Mouse (Mus musculus) CH12.LX (cell line): ENCODE data around the gene Dhodh. TPM values are rescaled to one million over a fixed set of nuclear protein-coding genes. Genes with fewer than 3 reads are reported as not detected.

Source experiments
- DNase-seq: peaks from one replicate; pipeline ENCODE4 v3.0.0-alpha.2; 2013; ENCODE audit errors: extremely low read depth
- H3K27ac ChIP-seq: 2 replicates; pipeline ENCODE4 v1.5.1; 2012; ENCODE audit warnings: low read depth, mild to moderate bottlenecking, control low read depth, moderate library complexity; ENCODE audit not compliant: insufficient read depth
- H3K27me3 ChIP-seq: replicated peaks from 2 replicates; pipeline ENCODE3; 2012; ENCODE audit warnings: inconsistent platforms
- H3K36me3 ChIP-seq, 2 experiments: replicated peaks in 1 of 2; 2 replicates each; pipeline versions ENCODE3 to v1.6.1; 2012; ENCODE audit warnings: inconsistent platforms in 1 of 2, low read length in 1 of 2, mild to moderate bottlenecking in 1 of 2, mixed read lengths in 1 of 2, moderate library complexity in 1 of 2; ENCODE audit not compliant: control insufficient read depth in 1 of 2, insufficient read depth in 1 of 2
- H3K4me1 ChIP-seq, 2 experiments: 2 replicates each; pipeline ENCODE4 v1.6.1; 2012; ENCODE audit warnings: inconsistent platforms in 1 of 2, moderate library complexity in 1 of 2; ENCODE audit not compliant: insufficient read depth in 2 of 2, control insufficient read depth in 1 of 2
- H3K4me2 ChIP-seq: 2 replicates; pipeline ENCODE4 v1.6.1; 2012; ENCODE audit warnings: low read depth, mild to moderate bottlenecking, control low read depth; ENCODE audit not compliant: poor library complexity, insufficient read depth, severe bottlenecking
- H3K4me3 ChIP-seq, 3 experiments: fragments of 150-350 bp in 1 of 3; sonication (generic) in 1 of 3; replicated peaks in 1 of 3; 2 replicates each; pipeline versions ENCODE3 to v1.5.1; 2011 to 2012; ENCODE audit warnings: low read depth in 2 of 3, low read length in 2 of 3, mild to moderate bottlenecking in 2 of 3, moderate library complexity in 2 of 3, control low read depth in 1 of 3, improper control_type of control experiment in 1 of 3, inconsistent platforms in 1 of 3, mixed read lengths in 1 of 3; ENCODE audit not compliant: poor library complexity in 1 of 3
- H3K79me2 ChIP-seq: replicated peaks from 2 replicates; pipeline ENCODE4 v1.6.1; 2012; ENCODE audit warnings: mild to moderate bottlenecking, moderate library complexity; ENCODE audit not compliant: control insufficient read depth, poor library complexity, insufficient read depth, severe bottlenecking; ENCODE audit errors: extremely low read depth
- H3K9ac ChIP-seq: 2 replicates; pipeline ENCODE4 v1.6.1; 2012; ENCODE audit warnings: low read depth, mild to moderate bottlenecking, control low read depth, moderate library complexity; ENCODE audit not compliant: insufficient read depth
- H3K9me3 ChIP-seq: replicated peaks from 2 replicates; pipeline ENCODE3; 2012; ENCODE audit warnings: low read length, inconsistent platforms, mixed read lengths
- BHLHE40 ChIP-seq: IDR thresholded peaks from 2 replicates; pipeline ENCODE4 v1.6.1; 2011; ENCODE audit warnings: mild to moderate bottlenecking, low read depth, low read length, improper control_type of control experiment
- CHD2 ChIP-seq: IDR thresholded peaks from 2 replicates; pipeline ENCODE4 v1.6.1; 2011; ENCODE audit warnings: low read length, improper control_type of control experiment
- CTCF ChIP-seq, 2 experiments: IDR thresholded peaks in 1 of 2; conservative IDR thresholded peaks in 1 of 2; 2 replicates each; pipeline ENCODE4 v1.5.1; 2011 to 2012; ENCODE audit warnings: low read depth in 2 of 2, low read length in 2 of 2, improper control_type of control experiment in 1 of 2, inconsistent platforms in 1 of 2, mild to moderate bottlenecking in 1 of 2, moderate library complexity in 1 of 2
- E2F4 ChIP-seq: IDR thresholded peaks from 2 replicates; pipeline ENCODE4 v1.6.1; 2011; ENCODE audit warnings: low read depth, low read length, improper control_type of control experiment; ENCODE audit not compliant: insufficient replicate concordance
- ELF1 ChIP-seq: IDR thresholded peaks from 2 replicates; pipeline ENCODE4 v1.6.1; 2014; ENCODE audit warnings: low read depth, mild to moderate bottlenecking, inconsistent platforms, low read length, improper control_type of control experiment
- EP300 ChIP-seq: IDR thresholded peaks from 2 replicates; pipeline ENCODE4 v1.6.1; 2011; ENCODE audit warnings: low read length, improper control_type of control experiment
- ETS1 ChIP-seq: conservative IDR thresholded peaks from 2 replicates; pipeline ENCODE4 v1.6.1; 2012; ENCODE audit warnings: low read depth, mild to moderate bottlenecking, inconsistent platforms, low read length, improper control_type of control experiment, moderate library complexity
- GABPA ChIP-seq: IDR thresholded peaks from 2 replicates; pipeline ENCODE4 v1.6.1; 2012; ENCODE audit warnings: low read depth, low read length, improper control_type of control experiment, inconsistent platforms; ENCODE audit not compliant: insufficient replicate concordance
- HCFC1 ChIP-seq: IDR thresholded peaks from 2 replicates; pipeline ENCODE4 v1.6.1; 2012; ENCODE audit warnings: low read depth, mild to moderate bottlenecking, inconsistent platforms, low read length, improper control_type of control experiment
- JUND ChIP-seq: conservative IDR thresholded peaks from 2 replicates; pipeline ENCODE4 v1.6.1; 2011; ENCODE audit warnings: low read depth, low read length, improper control_type of control experiment
- MAFK ChIP-seq: IDR thresholded peaks from 2 replicates; pipeline ENCODE4 v1.6.1; 2011; ENCODE audit warnings: low read length, improper control_type of control experiment; ENCODE audit not compliant: insufficient replicate concordance
- MAZ ChIP-seq: IDR thresholded peaks from 2 replicates; pipeline ENCODE4 v1.6.1; 2012; ENCODE audit warnings: low read depth, mild to moderate bottlenecking, inconsistent platforms, low read length, improper control_type of control experiment, moderate library complexity
- MEF2A ChIP-seq: IDR thresholded peaks from 2 replicates; pipeline ENCODE4 v1.6.1; 2014; ENCODE audit warnings: low read depth, mild to moderate bottlenecking, inconsistent platforms, low read length, improper control_type of control experiment, borderline replicate concordance
- MXI1 ChIP-seq: IDR thresholded peaks from 2 replicates; pipeline ENCODE4 v1.6.1; 2011; ENCODE audit warnings: mild to moderate bottlenecking, low read depth, low read length, improper control_type of control experiment
- NELFE ChIP-seq: IDR thresholded peaks from 2 replicates; pipeline ENCODE4 v1.6.1; 2011; ENCODE audit warnings: low read depth, low read length, improper control_type of control experiment
- POLR2AphosphoS2 ChIP-seq: IDR thresholded peaks from 2 replicates; pipeline ENCODE4 v1.6.1; 2011; ENCODE audit warnings: low read depth, low read length, improper control_type of control experiment
- RAD21 ChIP-seq: IDR thresholded peaks from 2 replicates; pipeline ENCODE4 v1.6.1; 2011; ENCODE audit warnings: low read depth, mild to moderate bottlenecking, low read length, improper control_type of control experiment, moderate library complexity
- RCOR1 ChIP-seq: conservative IDR thresholded peaks from 2 replicates; pipeline ENCODE4 v1.6.1; 2012; ENCODE audit warnings: low read depth, mild to moderate bottlenecking, inconsistent platforms, low read length, improper control_type of control experiment
- SIN3A ChIP-seq: IDR thresholded peaks from 2 replicates; pipeline ENCODE4 v1.6.1; 2012; ENCODE audit warnings: low read length, improper control_type of control experiment, inconsistent platforms
- SMC3 ChIP-seq: IDR thresholded peaks from 2 replicates; pipeline ENCODE4 v1.6.1; 2011; ENCODE audit warnings: low read depth, low read length, improper control_type of control experiment
- TBP ChIP-seq: conservative IDR thresholded peaks from 2 replicates; pipeline ENCODE4 v1.6.1; 2011; ENCODE audit warnings: low read depth, low read length, improper control_type of control experiment
- ZC3H11A ChIP-seq: IDR thresholded peaks from 2 replicates; pipeline ENCODE4 v1.6.1; 2012; ENCODE audit warnings: low read depth, mild to moderate bottlenecking, inconsistent platforms, low read length, improper control_type of control experiment
- ZKSCAN1 ChIP-seq: IDR thresholded peaks from 2 replicates; pipeline ENCODE4 v1.6.1; 2012; ENCODE audit warnings: low read depth, inconsistent platforms, low read length, improper control_type of control experiment, borderline replicate concordance
- ZMIZ1 ChIP-seq: IDR thresholded peaks from 2 replicates; pipeline ENCODE4 v1.6.1; 2012; ENCODE audit warnings: low read depth, mild to moderate bottlenecking, inconsistent platforms, low read length, improper control_type of control experiment
- dilution Hi-C: fragments of 300-500 bp; cut with MboI; formaldehyde crosslinking; loops from 2 replicates; pipeline ENCODE4 v1.14.3; 2020; ENCODE audit warnings: low sequenced_read_pairs; ENCODE audit not compliant: extremely low pct_unique_long_range_greater_than_20kb, extremely low pct_ligation_motif_present
- in situ Hi-C: fragments of 300-500 bp; cut with MboI; formaldehyde crosslinking; loops from 3 replicates; pipeline ENCODE4 v1.14.3; 2019; ENCODE audit warnings: low sequenced_read_pairs, low pct_ligation_motif_present, low pct_unique_long_range_greater_than_20kb, mixed read lengths
- polyA plus RNA-seq: library from polyadenylated mRNA; unstranded; fragments of >175 nt; gene quantifications from 2 replicates; pipeline ENCODE4 v1.2.1, GENCODE M21; 2012; ENCODE audit warnings: low read depth; ENCODE audit not compliant: insufficient read length
- total RNA-seq, 2 experiments: library from RNA; depleted of rRNA; stranded (reverse); fragments of 300-350 nt in 1 of 2; fragments of >200 nt in 1 of 2; gene quantifications; 2 replicates each; pipeline ENCODE4 v1.2.3; 2012 to 2014

Dhodh gene
- total and polyA plus RNA-seq, 3 experiments = 37.8 to 43.6 (median 38.5) TPM

GRCm38 (mm10) chr8:109648469-109648868 lies 40.0 kb upstream of the Dhodh start:
- TF ChIP-seq CTCF (conservative IDR thresholded peaks at IDR 0.05 in 1 of 2, IDR thresholded peaks at IDR 0.05 in 1 of 2; ENCODE audit: low read depth in 2 of 2, low read length in 2 of 2) (no peak), RCOR1 (no peak), HCFC1 (no peak), POLR2AphosphoS2 (no peak), ZKSCAN1 (no peak), MEF2A (no peak), NELFE (no peak), E2F4 (no peak), GABPA (no peak), ELF1 (no peak), JUND (no peak), RAD21 (no peak), MXI1 (no peak), ETS1 (no peak), SIN3A (no peak)
- H3K79me2 ChIP-seq = no peaks in the 10 kb centered on the region
- no peak overlapping the region for H3K9ac ChIP-seq
- DNase-seq = no peak
- in situ Hi-C loops (no loop called here), dilution Hi-C loops (no loop called here)
- no peak overlapping the region for H3K4me3 ChIP-seq
- H3K4me2 ChIP-seq = no peak overlapping the region
- H3K9me3 ChIP-seq = no peaks in the 10 kb centered on the region
- no peaks in the 10 kb centered on the region for H3K4me1 ChIP-seq
- peaks cover 23 to 75% of the 10 kb centered on the region in 2 experiments for H3K36me3 ChIP-seq
- no peaks in the 10 kb centered on the region for H3K27me3 ChIP-seq
- H3K27ac ChIP-seq = no peak overlapping the region

GRCm38 (mm10) chr8:109647331-109647730 lies 38.9 kb upstream of the Dhodh start:
- dilution Hi-C loops = no loop called here

More at GRCm38 (mm10) chr8:109647331-109647730, 38.9 kb upstream of the Dhodh start:
- no peaks in the 10 kb centered on the region for H3K79me2 ChIP-seq
- in situ Hi-C loops = no loop called here
- H3K4me3 ChIP-seq = no peak overlapping the region
- no peaks in the 10 kb centered on the region for H3K9me3 ChIP-seq
- H3K4me2 ChIP-seq = no peak overlapping the region
- DNase-seq = no peak
- TF ChIP-seq ZKSCAN1 = no peak
- TF ChIP-seq MAFK = no peak
- no peak for TF ChIP-seq BHLHE40
- no peak for TF ChIP-seq NELFE
- no peak for TF ChIP-seq ZMIZ1
- no peak for TF ChIP-seq GABPA
- TF ChIP-seq SMC3 = no peak
- no peak for TF ChIP-seq MAZ
- no peak for TF ChIP-seq TBP
- no peak for TF ChIP-seq E2F4
- no peak for TF ChIP-seq EP300
- TF ChIP-seq ETS1 = no peak
- no peak for TF ChIP-seq RCOR1
- no peak for TF ChIP-seq CTCF (conservative IDR thresholded peaks at IDR 0.05 in 1 of 2, IDR thresholded peaks at IDR 0.05 in 1 of 2; ENCODE audit: low read depth in 2 of 2, low read length in 2 of 2)
- no peak for TF ChIP-seq ZC3H11A
- no peak for TF ChIP-seq ELF1
- TF ChIP-seq CHD2 = no peak
- TF ChIP-seq MXI1 = no peak
- H3K4me1 ChIP-seq = no peaks in the 10 kb centered on the region
- no peak overlapping the region for H3K9ac ChIP-seq
- H3K36me3 ChIP-seq = peaks cover 23 to 75% of the 10 kb centered on the region in 2 experiments
- no peaks in the 10 kb centered on the region for H3K27me3 ChIP-seq
- no peak overlapping the region for H3K27ac ChIP-seq
